Mouse (Mus musculus) cerebellum, adult (tissue): ENCODE results near the gene Hsd17b12.

Source experiments
- ATAC-seq: cut with Nextera tagmentation; 2 replicates; pipeline ENCODE4 v1.9.2; 2017; ENCODE audit warnings: mild to moderate bottlenecking, moderate library complexity, mixed read lengths; ENCODE audit not compliant: insufficient number of reproducible peaks, low FRiP score, low TSS enrichment

Hsd17b12 gene

GRCm38 (mm10) chr2:94030602-94031001, 127.2 kb downstream of the Hsd17b12 start:
- ATAC-seq, result no peak

DNA sequence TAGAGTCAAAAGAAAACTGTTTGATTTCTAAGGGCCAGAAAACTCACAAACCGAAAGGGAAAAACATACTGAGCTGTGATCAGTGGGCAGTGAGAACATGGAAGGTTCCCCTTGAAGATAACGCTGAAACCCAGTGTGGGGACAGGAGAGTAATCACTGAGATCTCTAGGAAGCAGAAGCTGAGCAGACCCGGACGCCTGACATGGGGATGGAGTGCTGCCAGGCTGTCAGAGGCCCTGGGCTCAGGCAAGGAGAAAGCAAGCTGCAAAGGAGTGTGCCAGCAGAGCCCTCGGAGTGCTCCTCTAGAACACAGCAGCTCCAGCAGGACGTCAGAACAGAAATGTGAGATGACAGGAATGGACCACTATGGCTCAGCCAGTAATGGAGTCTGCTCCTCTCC, 133.1 kb downstream of the Hsd17b12 start:
- ATAC-seq, result no peak

- ATAC-seq, result peak; percentile 99
These were observed 147.2 kb downstream of the Hsd17b12 start, which contains the start of gene Alkbh3 for GRCm38 (mm10) chr2:94010335-94011291. Alkbh3 (minus strand) TSS chr2:94010807.

- peak; percentile 58; the same call in 1 of the 2 replicates for ATAC-seq
These were observed 155.4 kb downstream of the Hsd17b12 start for GRCm38 (mm10) chr2:94002331-94002730.

GRCm38 (mm10) chr2:94001918-94002317, 155.8 kb downstream of the Hsd17b12 start:
- ATAC-seq, result no peak

DNA sequence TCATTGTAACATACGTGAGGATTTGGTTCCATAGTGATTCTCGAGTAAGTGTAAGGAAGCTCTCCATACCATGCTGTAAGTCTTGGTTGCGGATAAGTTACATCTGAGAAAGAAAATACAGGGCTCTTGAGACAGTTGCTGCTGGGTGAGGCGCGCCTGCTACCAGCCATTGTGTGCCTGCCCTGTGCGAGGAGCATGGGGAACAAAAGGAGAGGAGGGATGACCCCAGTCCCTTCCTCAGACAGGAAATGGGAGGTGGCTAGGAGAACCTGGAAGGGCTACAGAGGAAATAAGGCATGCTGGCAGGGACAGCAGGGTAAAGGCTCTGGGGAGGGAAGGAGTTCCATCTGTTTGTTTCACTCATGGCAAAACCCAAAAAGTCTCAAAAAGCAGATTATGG, 156.4 kb downstream of the Hsd17b12 start:
- no peak for ATAC-seq

DNA sequence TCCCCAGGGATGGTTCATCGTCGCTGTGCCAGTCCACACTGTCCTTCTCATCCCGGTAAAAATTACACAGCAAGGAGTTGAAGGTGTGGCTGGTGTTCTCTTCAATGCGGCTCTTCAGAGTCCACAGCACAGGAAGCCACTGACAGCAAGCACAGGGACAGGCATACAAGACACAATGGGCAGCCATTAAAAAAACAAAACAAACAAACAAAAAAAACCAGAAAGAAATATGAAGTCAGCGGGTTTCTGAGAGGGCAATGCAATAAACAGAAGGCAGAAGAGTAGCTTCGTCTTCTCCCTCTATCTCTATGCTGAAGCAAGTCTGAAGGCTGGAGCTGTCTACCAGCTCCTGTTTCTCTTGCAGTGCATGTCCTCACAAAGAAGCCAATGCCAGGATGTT, 161.5 kb downstream of the Hsd17b12 start, which contains the start of gene Gm27027:
TSS of gene Gm27027 (minus strand) at position 101 of the 400 bp plus-strand sequence.
- ATAC-seq, result no peak

DNA sequence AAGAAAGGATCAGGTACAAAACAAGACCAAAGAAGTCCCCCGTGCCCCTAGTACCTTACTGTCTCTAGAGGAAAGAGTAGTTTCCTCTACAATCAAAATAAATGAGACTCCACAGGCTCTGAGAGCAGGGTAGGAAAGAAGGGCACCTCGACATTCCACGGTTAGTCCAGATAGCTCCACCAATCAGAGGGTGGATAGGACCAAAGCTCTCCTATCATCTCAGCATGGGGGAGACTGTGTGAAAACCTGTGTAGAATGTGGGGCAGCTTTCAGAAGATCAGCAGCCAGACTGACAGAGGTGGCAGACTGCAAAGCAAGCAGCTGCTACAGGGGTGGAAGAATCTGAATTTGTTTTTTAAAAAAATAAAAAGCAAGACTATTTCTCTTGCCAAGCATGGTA, 165.0 kb downstream of the Hsd17b12 start:
- no peak for ATAC-seq

DNA sequence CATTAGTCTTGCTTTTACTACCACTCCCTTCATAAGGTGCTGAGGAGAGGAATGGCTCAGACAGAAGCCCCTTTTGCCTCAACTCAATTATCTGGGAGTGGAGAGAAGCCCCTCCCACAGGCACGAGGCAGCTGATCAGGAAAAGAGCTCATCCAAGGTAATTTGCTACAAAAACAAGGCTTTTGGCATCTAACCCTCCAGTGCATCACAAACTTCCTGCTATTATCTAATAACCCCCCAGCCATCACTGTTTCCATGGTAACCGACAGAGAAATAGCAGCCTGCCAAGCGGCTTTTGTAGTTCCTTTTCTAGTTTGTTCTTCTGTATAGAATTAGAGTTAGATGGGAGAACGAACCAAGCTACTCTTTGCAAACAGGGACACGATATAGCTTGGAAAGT, 165.5 kb downstream of the Hsd17b12 start:
- no peak for ATAC-seq

- no peak for ATAC-seq
These were observed 166.4 kb downstream of the Hsd17b12 start for GRCm38 (mm10) chr2:93991336-93991735.

- no peak for ATAC-seq
These were observed 169.3 kb downstream of the Hsd17b12 start for GRCm38 (mm10) chr2:93988440-93988839.
